Mouse (Mus musculus) thymus, postnatal 4 days (tissue): ENCODE data around the gene Xpnpep3.

Experiments used
- DNase-seq: peaks from one replicate; pipeline ENCODE4 v3.0.0; 2021

The Xpnpep3 gene

GRCm38 (mm10) chr15:81482966-81483365, 83.0 kb downstream of the Xpnpep3 start:
- no peak for DNase-seq

GRCm38 (mm10) chr15:81483691-81484090, 83.8 kb downstream of the Xpnpep3 start:
- DNase-seq: no peak

GRCm38 (mm10) chr15:81485483-81485882, 85.5 kb downstream of the Xpnpep3 start:
- no peak for DNase-seq

GRCm38 (mm10) chr15:81503466-81503865, 103.5 kb downstream of the Xpnpep3 start:
- DNase-seq: no peak

- no peak for DNase-seq
Measured at GRCm38 (mm10) chr15:81503995-81504394, 104.1 kb downstream of the Xpnpep3 start.
